Mouse (Mus musculus): ENCODE data around the gene Gm11037.
"Not testable (repeated sequence)": the region's sequence is repeated elsewhere in the genome, so short reads cannot be mapped to it uniquely, and the experiment has no call there.

The Gm11037 gene

DNA sequence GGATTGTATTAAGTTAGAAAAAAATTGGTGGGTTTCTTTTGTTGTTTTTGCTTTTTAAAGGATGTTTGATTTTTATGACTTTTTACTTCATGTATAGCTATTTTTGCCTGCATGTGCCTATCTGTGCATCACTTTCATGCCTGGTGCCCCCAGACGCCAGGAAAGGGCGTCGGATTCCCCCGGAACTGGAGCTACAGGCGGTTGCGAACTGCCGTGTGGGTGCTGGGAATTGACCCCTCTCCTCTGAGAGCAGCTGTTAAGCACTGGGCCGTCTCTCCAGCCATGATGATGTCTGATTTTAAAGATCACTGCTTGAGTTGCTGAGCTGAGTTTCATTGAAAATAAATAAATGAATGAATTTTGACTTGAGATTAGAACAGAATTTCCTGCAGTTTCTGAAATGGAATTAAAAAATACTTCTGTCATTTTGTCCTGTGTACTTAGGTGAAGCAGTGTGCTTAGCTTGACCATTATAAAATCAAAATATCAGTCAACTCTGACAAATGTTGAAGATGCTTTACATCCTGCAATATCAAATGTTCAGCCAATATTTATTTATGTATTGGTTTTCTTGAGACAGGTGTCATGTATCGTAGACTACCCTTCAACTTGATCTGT, at the start of gene Gm11037:
Gene Gm11037, plus strand, starts transcription at position 568 of the 618 bp plus-strand sequence.
- in situ Hi-C loops (cut with MboI, MseI): no loop called here

- in situ Hi-C loops (cut with MboI, MseI): no loop called here
Observed at GRCm38 (mm10) chr2:131084206-131084605, 49.1 kb upstream of the Gm11037 start.

DNA sequence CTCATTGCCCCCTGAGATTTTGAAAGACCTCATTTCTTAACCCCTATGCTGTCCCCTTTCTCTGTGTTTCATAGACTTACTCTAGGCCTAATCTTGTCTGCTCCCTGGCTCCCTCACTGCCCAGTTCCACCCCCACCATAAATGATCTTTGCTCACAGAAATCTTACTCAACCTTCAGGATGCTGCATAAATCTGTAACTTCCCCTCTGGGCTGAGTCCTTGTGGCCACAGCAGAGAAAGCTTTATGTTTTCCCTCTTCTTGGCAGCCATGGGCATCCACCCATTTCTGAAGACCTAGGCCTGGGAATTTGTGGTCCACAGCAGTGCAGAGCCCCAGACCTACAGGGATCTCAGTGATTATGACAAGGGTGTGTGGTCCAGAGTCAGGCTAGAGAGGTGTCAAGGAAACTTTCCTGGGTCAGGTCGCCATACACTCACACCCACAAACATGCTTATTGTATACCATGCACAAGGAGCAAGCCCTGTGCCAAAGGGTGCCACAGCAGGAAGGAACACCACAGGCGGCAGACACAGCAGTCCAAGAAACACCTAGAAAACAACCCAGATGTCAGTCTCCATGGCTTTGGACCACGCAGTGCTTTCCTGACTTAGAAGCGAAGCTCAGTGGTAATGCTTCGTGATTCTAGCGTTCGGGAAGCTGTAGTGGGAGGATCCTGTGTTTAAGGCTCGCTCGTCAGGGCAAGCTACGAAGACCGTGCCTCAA, 46.5 kb upstream of the Gm11037 start, which contains the start of gene Siglec1:
Gene Siglec1, minus strand, starts transcription at position 99 of the 724 bp plus-strand sequence.
- in situ Hi-C loops (cut with MboI, MseI): no loop called here

DNA sequence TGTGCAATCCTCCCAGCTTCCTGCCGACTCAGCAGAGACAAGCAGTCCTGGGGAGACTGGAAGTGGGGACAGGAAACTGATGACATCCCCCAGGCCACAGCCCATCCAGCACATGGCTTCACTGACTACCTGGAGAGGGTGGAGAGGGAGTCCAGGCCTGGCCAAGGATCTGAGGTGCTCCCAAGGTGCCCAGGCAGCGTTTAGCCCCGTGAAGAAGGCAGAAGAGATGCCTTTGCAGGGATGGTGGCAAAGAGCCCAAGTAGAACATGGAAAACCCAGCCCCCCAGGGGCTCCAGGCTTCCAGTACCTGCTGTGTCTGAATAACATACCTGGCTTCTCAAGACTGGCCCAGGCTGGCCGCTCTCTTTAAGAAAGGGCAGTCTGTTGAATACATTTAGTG, 44.7 kb upstream of the Gm11037 start:
- in situ Hi-C loops (cut with MboI, MseI): no loop called here

DNA sequence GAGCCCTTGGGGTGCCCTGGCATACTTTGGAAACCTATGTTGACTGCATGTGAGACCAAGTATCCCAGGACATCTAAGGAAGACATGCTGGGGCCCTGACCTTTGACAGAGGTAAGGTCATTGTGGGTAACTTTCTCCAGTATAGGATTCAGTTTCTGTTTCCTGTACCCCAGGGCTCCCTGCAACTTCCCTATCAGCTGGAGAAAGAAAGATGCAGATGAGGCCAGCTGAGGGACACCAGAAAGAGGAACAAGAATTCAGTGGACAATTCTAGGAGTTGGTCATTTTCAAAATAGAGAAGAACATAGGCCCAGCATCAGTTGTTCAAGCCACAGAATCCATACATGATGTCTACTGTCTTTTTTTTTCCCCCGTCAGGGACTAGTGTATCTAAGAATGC, 43.7 kb upstream of the Gm11037 start:
- in situ Hi-C loops (cut with MboI, MseI): loop anchor here (5.0 kb wide), 1 partner anchor 328 kb away; no protein-coding TSS in a partner anchor

- in situ Hi-C loops (cut with MboI, MseI): loop anchor here (5.0 kb wide), 1 partner anchor 326 kb away; no protein-coding TSS in a partner anchor
Observed at GRCm38 (mm10) chr2:131090852-131091251, 42.4 kb upstream of the Gm11037 start.

DNA sequence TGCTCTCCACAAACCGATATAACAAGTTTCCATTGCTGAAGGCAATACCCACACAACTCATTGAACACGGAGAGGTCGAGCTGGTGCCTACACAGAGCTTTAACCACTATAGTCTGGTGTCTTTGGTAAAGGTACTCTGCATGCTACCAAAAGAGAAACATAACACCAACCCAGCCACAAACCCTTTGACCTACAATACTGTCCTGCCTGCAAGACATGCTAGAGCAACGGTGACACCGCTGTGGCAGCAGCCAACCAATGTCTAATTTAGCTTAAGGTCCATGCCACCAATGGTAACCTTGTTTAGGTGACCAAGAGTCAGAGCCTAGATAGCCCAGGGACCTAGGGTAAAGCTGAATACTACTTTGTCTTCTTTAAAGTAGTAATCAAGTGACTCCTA, 39.7 kb upstream of the Gm11037 start:
- in situ Hi-C loops (cut with MboI, MseI): loop anchor here (5.0 kb wide), 1 partner anchor 324 kb away; no protein-coding TSS in a partner anchor

DNA sequence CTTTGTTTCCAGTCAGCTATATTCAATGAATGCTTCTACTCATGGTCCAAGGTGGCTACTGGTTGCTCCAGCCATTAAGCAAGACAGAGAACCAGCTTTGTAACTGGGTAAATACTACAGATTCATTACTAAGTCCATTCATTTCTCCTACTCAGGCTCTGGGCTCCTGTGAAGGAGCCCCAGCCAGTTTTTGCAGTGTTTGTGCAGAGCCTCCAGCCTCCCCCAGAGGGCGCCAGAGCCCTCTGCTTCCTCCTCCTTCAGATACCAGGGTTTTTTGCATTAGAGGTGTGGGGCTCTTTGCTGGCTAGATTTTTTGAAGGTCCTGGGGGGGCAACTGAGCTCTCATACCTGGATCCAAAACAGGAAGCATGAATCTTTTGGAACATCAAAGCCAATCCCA, 38.5 kb upstream of the Gm11037 start:
- in situ Hi-C loops (cut with MboI, MseI): loop anchor here (5.0 kb wide), 2 partner anchors 157 to 322 kb away; no protein-coding TSS in a partner anchor

DNA sequence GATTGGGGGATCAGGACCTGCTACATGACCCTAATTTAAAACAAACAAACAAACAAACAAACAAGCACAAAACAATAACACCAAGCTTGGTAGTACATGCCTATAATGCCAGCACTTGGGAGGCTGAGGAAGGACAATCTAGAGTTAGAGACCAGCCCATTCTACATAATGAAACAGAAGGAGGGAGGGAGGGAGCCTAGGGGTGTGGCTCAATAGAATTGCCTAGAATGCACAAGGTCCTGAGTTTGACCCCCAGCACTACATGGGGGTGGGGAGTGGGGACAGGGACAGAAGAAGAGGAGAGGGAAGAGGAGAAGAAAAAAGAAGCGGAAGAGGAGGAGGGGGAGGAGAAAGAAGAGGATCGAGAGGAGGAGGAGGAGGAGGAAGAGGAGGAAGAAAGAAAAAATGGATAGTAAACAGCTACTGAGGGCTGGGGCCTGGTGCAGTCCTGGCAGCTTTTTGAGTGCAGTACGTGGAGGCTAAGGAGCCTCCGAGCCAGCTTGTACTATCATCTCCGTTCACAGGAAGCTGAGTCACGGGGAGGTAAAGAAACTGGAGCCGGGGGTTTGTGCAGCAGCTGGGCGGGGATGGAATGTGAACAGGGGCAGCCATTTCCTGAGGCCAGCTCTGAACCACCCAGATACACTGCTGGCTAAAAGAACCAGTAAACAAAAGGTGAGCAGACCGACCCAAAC, 37.0 kb upstream of the Gm11037 start:
- in situ Hi-C loops (cut with MboI, MseI): loop anchor here (5.0 kb wide), 1 partner anchor 156 kb away; no protein-coding TSS in a partner anchor

DNA sequence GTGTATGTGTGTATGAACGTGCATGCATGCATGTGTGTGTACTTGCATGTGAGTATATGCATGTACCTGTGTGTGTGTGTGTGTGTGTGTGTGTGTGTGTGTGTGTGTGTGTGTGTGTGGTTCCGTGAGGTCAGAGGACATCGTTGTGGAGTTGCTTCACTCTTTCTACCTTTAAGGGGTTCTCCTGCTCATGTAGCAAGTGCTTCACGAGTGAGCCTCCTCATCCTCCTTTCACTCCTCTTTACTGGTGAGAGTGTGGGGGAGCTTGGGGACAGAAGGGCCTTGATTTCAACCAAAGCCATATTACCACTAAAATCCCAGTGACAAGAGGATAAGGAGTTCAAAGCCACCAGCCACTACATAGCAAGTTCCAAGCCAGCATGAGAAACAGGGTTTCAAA, 36.2 kb upstream of the Gm11037 start:
- in situ Hi-C loops (cut with MboI, MseI): loop anchor here (5.0 kb wide), 1 partner anchor 155 kb away; no protein-coding TSS in a partner anchor

GRCm38 (mm10) chr2:131101530-131101929, 31.8 kb upstream of the Gm11037 start:
- in situ Hi-C loops (cut with MboI, MseI): no loop called here

DNA sequence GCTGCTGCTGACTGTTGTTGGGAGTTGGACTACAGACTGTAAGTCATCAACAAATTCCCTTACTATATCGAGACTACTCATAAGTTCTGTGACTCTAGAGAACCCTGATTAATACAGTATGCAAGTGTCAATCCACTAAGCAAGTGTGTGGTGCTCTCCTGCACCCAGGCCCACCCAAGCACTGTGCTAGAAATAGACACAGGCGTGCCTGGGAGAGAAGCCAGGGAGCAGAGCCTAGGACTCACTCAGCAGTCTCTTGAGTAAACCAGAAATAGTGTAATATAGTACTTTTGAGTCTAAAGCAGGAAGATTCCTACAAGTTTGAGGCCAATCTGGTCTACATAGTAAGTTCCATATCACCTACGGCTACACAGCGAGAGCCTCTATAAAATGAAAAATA, 29.3 kb upstream of the Gm11037 start:
- in situ Hi-C loops (cut with MboI, MseI): no loop called here

- in situ Hi-C loops (cut with MboI, MseI): not testable (repeated sequence)
Observed at GRCm38 (mm10) chr2:131105061-131105460, 28.2 kb upstream of the Gm11037 start.

DNA sequence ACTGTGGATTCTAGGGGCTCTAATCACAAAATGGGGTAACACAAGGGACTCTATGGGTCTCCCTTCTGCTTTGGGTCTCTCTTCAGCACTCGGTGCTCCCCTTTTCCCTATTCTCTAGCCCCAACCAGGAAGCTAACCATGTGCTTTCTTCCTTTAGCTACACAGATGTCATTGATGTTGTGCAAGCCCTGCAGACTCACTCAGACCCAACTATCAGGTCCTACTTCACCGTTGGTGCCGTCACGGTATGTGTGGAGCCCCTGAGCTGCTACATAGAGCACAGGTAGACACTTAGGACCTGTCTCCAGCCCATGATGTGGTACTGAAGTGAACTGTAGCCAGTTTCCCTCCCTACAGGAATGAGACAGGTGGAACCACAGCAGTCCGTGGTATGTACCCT, 27.3 kb upstream of the Gm11037 start:
- in situ Hi-C loops (cut with MboI, MseI): no loop called here

DNA sequence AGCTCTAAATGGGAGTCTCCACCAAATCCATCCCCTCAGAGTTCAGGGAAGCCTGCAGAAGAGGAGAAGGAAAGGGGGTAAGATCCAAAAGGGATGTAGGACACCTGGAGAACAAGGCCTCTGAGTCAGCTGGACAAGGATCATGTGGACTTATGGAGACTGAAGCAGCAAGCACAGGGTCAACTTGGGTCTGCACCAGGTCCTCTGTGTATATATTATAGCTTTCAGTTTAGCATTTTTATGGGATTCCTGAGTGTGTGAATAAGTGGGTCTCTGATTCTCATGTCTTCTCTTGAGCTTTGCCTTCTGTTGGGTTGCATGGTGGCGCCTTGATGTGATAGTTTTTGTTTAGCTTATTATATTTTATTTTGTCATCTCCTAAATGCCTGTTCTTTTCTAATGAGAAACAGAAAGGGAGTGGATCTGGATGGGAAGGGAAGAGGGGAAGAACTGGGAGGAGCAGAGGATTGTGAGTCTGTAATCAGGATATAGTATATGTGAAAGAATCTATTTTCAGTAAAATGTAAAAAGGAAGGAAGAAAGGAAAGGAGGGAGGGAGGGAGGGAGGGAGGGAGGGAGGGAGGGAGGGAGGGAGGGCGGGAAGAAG, 14.2 kb upstream of the Gm11037 start:
- in situ Hi-C loops (cut with MboI, MseI): no loop called here

DNA sequence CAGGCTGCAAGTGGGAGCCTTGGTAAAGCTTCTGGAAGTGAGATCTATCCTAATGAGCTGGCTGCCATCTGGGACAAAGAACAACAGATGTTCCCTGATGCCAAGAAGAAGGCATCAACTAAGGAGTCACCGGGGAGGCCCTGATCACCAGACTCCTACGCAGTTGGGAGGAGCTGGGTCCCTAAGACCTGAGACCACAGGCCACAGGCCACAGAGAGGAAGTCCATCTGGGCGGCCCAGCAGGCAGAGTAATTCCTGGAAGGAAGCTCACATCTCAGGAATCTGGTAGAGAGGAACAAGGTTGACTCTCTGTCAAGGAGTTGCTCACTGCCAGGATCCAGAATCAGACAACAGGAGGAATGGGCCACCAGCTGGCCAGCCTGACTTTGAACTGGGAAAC, 9.1 kb upstream of the Gm11037 start:
- in situ Hi-C loops (cut with MboI, MseI): no loop called here

GRCm38 (mm10) chr2:131125157-131125963, 7.9 kb upstream of the Gm11037 start:
- in situ Hi-C loops (cut with MboI, MseI): no loop called here

DNA sequence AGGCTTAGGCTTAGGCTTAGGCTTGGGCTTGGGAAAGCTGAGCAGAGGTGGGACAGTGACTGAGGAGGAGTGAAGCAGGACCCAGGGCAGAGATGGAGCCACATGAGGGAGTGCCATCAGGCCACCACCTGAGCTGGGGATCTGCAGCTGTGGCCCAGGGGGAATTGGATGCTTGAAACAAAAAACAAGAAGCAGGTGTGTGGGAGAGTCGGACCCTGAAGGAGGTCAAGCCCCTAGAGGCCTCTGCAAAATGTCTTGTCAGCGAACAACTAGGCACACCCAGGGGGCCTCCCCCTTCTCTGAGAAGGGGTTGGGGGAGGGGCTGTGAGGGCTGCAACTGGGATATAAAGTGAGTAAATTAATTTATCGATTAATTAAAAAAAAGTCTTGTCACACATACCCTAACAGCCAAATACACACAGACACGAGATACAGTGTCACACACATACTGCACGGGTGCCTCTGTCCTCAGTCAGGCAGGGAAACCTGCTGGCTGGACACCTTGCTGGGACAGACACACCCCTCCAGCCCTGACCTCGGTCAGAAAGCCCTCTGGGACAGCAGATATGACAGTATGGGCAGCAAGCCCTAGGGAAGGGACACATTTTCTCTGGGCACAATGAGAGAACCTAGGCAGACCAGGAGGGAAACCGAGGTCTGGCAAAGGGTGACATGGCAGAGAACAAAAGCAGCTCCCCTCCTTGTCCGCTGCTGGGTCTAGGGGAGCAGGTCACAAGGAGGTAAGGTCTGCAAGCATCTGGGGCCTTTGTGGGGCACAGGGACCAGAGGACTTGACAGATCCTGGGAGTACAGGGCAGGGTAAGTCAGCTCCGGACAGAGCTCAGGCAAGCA, 7.1 kb upstream of the Gm11037 start:
- in situ Hi-C loops (cut with MboI, MseI): no loop called here

- in situ Hi-C loops (cut with MboI, MseI): no loop called here
Observed at GRCm38 (mm10) chr2:131127161-131127730, 6.1 kb upstream of the Gm11037 start, which contains the start of gene Hspa12b. Gene Hspa12b, plus strand, starts transcription at chr2:131127280.

GRCm38 (mm10) chr2:131128211-131128610, 5.1 kb upstream of the Gm11037 start:
- in situ Hi-C loops (cut with MboI, MseI): no loop called here

All from T-helper 2 cell (primary cell).